Mouse (Mus musculus): Measurements from ENCODE around the gene Ttc21a.

GRCm38 (mm10) chr9:120013251-120013820, 75.9 kb downstream of the Ttc21a start:
- TF ChIP-seq EP300 (optimal IDR thresholded peaks at IDR 0.05) (no peak), CTCF (IDR thresholded peaks at IDR 0.05; ENCODE audit: low read depth) (no peak)

All from stomach, postnatal 0 days (tissue).